Mouse (Mus musculus) cortical plate, adult 2 months (tissue): Measurements from ENCODE around the gene Creb1.

Experiments used
- CTCF ChIP-seq: fragments of 200-500 bp; IDR thresholded peaks from 2 replicates; pipeline ENCODE4 v1.5.1; 2011; ENCODE audit warnings: mild to moderate bottlenecking, control low read depth, low read length; ENCODE audit not compliant: insufficient read depth; ENCODE audit errors: extremely low read depth
- POLR2A ChIP-seq: fragments of 200-500 bp; IDR thresholded peaks from 2 replicates; pipeline ENCODE4 v1.6.1; 2011; ENCODE audit warnings: mild to moderate bottlenecking, low read length, control low read depth; ENCODE audit not compliant: insufficient read depth; ENCODE audit errors: extremely low read depth

DNA sequence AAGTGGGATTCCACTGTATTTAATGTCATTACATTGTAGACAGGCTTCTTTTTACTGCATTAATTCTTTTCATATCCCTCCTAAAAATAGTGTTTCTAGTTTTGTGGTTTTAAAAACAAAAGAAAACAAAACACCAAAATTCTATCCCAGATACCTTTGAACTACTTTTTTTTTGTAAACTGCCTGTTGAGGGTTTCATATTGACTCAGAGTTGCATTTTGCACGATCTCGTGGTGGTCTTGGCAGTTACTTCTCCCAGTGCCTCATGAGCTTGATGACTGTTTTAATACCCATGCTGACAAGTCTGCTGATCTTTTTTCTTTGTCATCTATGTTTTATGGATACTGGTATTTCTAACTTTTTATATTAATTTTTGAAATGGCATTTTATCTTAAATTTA is 16.9 kb downstream of the Creb1 start:
- TF ChIP-seq CTCF (no peak), POLR2A (no peak)
